Mouse (Mus musculus) adrenal gland, postnatal 25 days (tissue): Measurements from ENCODE around the gene Tcea2. TPM values are rescaled to one million over a fixed set of nuclear protein-coding genes. Genes with fewer than 3 reads are reported as not detected.
A peak's percentile ranks its signal among the peaks of the same experiment; 100 is the strongest.

Source experiments
- DNase-seq: peaks from one replicate; pipeline ENCODE4 v3.0.0; 2021; ENCODE audit warnings: mixed read lengths
- total RNA-seq: library from RNA; stranded (reverse); gene quantifications from 2 replicates; pipeline ENCODE4 v1.2.3, GENCODE M21; 2021

The Tcea2 gene
- total RNA-seq, 1 experiment from 2014 or later = 14.7 TPM

DNA sequence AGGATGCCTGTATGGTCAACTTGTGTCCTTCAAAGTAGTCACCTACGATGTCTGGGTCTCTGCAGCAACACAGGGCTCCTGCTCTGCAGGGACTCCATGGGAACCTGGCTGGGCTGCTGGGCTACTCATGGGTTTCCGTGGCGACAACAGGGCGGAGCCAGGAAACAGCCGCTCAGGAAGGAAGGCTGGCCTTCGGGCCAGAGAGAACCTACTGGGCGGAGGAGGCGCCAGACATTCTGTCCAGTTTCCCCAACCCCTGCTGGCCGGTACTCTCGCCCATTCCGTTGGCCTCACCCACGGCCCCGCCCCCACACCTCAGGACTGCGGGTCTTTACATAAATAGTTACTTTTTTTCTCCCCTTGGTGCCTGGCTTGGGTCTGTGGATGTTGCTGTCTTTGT lies 4.7 kb upstream of the Tcea2 start:
- DNase-seq = peak; percentile 73

DNA sequence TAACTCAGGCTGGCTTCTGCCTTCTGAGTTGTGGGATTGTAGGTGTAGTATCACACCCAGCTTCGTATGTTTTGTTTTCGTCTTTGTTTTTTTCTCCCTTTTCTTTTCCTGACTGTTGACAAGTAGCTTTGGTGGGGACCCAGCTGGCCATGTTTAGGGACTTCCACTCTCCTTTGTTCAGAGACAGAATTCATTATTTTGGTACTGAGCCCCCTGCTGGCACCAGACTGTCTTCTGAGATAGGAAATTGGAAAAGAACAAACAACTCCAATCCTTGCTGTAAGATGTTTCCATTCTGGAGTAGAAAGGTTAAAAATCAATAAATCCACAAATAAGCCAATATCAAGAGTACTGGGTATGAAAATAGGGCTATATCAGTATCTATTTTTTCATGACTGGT lies 3.7 kb upstream of the Tcea2 start:
- DNase-seq = no peak

DNA sequence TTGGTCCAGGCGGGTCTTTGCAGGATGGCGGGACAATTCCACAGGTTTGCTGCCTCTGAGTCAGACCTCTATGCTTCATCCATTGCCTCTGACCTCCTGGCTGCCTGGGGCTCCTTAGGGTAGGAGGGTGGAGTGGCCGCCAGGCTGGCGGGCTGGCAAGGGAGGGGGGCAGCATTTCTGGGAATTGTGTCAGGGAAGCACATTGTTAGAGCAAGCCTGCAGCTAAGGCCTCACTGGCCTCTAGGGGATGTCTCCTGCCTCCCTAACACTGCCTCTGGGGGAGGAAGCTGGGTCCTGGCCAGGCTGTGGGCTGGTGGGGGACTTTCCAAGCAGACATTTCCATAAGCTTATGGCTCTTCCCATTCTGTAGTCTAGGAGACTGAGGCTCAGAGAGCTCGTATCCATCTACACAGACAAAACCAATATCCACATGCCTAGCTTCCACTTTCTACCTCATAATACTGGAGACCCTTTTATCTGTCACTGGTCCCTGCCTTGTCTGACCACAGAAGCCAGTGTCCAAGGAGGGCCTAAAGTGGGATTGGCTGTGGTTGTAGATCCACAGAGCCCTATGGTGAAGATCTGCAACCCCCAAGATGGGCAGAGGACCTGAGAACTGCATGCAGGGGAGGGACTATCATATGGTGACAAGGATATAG lies 2.9 kb upstream of the Tcea2 start:
- DNase-seq = peak; percentile 33

DNA sequence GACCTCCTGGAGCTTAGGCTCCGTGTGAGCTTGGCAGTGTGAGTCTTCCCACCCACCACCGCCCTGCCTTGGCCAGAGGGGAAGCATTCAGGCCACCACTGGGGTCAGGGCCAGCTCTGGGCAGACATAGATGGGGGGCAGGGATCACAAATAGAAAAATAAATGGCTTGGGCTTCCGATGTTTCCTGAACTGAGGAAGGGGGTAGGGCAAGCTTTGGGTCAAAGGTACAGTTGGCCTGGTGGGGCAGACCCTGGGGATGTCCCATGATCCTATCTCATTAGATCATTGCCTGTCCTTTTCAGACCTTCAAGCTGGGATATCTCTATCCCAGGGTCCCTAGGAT lies 2.4 kb upstream of the Tcea2 start:
- DNase-seq = no peak

DNA sequence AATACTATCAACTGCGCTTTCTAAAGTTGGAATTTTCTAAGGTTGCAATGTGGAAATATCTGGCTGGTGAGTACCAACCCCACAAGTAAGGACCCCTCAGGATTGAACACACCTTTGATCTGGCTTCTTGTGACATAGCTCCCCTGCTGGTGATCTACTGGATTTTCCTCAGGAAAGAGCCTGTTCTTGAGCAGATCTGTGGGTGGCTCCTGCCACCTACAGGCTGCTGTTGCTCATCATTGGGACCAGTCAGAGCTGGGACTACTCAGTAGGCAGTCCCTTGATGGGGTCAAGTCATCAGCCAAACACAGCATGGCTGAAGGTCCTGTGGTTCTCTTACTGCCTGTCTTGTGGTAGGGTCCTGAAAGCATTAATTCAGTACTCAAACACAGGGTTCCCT lies 1.3 kb upstream of the Tcea2 start:
- peak; percentile 66 for DNase-seq

DNA sequence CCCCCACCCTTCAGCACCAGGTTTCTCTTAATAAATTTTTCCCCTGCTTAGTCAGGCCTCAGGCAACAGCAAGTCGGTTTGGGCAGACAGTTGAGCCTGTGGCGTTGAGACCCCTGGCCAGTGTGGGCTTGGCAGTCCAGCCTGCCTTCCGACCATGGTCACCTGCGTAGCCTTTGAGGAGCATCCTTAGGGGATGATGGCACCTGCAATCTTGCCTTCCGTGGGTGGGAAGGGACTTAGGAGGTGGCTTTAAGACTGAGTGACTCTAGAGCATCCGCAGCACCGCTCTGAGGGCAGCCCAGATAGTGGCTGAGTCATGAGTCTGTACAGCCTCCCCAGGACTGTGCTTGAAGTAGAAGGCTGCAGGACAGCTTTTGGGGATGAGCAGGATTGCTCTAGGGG lies 607 bp downstream of the Tcea2 start:
- DNase-seq = no peak

DNA sequence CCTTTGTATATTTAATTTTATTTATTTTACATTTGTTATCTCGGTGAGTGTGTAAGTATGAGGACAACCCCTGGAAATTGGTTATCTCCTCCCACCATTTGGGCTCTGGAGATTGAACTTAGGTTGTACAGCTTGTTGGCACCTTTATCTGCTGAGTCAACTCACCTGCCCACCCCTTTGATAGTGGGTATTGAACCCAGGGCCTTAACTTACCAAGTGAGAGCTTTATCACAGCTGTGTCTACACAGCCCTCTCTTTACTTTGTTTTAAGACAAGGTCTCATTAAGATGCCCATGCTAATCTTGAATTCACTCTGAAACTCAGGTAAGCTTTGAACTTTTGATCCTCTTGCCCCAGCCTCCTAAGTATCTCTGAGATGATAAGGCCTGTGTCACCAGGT lies 1.9 kb downstream of the Tcea2 start:
- no peak for DNase-seq

DNA sequence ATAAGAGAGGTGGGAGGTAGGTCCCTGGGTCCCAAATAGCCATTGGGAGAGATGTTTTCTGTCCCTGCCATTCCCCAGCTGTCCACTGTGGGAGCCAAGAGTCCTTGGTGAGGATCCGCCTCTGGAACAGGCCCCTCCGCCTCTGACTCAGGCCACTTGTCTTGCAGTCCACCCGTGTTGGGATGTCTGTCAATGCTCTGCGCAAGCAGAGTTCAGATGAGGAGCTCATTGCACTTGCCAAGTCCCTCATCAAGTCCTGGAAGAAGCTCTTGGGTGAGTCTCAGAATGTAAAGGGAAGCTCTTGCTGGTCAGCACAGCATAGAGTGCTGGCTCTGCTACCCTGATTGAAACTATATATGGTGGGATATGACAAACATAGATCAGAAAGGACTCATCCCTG lies 3.3 kb downstream of the Tcea2 start:
- no peak for DNase-seq

DNA sequence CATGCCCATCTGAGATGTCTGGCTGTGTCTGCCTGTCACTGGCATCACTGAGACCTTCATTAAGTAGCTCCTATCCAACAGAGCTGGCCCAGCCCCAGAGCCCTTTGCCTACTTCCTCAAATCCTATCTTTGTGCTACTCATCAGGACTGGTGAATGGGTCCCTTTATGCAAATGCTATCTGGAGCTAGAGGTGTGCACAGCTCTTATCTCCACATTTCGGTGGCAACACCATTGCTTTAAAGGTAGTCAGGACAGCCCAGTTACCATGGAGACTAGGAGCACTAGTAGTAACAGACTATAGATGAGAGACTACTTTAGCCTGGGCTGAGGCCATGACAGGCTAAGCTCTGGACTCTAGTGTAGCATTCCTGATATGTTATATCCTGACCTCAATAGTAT lies 4.6 kb downstream of the Tcea2 start:
- DNase-seq = no peak

DNA sequence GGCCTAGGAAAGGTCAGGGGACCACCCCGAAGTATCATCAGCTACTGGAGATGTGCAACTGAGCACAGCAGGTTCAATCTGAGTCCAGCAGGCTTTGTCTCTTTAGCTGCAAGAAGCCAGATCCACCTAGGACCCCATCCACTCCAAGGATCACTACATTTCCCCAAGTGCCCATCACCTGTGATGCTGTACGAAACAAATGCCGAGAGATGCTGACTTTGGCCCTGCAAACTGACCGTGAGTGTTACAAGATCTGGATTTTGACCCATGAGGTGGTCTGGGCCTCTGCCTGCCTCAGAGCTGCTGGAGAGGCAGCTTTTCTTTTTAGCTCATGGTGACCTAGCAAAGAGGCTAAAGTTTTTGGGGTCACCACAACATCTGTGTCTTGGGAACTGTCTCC lies 5.6 kb downstream of the Tcea2 start:
- DNase-seq = no peak

DNA sequence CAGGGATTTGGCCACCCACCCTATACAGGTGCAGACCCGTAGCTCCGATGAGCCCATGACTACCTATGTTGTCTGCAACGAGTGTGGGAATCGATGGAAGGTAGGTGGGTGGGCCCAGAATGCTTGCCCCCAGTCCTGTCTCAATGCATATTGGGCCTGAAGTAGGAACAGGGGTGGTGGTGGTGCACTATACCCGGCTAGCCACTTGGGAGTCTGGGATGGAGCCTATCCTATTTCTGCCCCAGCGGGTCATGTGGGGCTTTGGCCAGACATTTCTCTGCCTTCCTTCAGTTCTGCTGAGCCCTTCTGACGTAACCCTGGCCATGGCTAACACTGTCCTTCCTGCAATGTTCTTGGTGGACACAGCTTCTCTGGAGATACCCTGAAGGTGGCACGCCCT lies 7.5 kb downstream of the Tcea2 start:
- no peak for DNase-seq

DNA sequence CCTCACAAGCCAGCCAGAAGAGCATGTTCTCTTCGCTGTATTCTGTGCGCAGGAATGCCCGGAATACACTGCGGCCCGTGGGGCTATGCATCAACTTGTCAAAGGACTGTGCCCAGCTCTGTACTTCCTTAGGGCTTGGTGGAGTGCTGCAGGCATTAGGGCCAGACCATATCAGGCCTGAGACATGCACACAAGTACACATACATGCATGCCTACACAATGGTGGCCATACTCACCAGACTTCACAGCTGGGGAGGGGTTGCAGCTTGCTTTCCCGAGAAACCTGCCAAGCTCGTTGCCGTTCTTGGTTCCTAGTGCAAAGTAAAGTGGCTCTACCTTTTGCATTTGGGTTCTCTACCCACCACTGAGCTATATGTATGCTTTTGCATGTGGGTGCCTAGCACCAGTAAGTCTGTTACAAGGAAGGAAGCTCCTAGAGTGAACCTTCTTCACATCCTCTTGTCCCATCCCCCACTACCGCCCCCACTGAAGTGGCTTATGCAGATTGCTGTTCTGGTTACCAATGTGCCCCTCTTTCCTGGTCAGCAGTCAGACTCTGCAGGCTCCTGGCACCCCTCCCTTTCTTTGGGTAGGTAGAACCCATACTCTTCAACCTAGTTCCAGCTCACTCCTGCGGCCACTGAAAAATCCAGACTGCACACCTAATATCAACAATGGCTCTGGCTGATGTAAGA lies 9.5 kb downstream of the Tcea2 start:
- DNase-seq = no peak

DNA sequence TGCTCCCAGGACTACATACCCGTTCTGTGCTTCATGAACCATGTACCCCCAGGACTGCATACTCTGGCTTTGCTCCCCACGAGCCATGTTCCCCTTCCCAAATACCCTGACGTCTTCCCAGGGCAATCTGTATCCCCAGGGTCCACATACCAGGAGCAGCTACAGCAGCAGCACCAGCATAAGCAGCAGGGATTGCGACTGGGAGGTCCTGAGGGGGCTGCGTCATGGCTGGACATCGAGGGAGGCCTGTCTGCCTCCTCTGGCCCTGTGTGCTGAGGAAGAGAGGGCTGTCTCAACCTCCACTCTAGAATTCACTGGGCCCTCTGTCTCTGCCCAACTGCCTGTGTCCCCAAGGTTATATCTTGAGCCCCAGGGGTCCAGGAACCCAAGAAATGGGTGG lies 11.0 kb downstream of the Tcea2 start:
- no peak for DNase-seq

DNA sequence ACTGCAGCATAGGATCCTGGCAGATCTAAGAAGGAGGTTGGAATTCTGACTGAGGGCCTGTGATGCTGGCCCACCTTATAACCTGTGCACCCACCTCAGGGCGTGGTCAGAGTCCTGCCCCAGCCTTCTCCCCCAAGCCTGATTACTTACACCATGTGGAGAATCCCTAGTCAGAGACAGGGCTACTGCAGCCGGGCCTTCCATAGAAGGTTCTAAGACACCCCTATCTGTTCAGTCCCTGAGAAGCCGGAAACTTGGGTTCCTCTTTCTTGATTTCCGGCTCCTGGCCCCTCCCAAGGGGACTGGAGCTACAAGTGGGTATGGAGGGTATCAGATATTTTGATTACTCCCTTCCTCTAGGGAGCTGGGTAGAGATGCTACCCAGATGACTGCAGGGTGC lies 11.5 kb downstream of the Tcea2 start:
- DNase-seq = no peak

DNA sequence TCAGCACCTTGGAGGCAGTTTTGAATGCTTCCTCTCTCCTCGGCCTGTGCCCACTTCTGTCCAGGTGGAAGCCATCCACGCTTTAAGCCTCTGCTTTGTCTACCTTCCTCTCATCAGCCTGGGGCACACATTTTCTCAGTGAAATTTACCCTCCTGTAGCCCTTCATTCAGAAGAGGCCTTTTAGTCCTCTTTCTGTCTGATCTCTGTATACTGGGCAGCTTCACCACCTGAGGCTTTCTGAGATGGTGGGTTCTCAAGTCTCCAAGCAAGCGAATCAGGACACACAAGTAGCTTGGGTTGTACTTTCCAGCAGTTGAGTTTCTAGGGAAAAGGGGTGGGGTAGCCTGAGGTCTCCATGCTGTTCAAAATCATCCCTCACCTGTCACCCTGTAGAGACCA lies 12.2 kb downstream of the Tcea2 start:
- DNase-seq = no peak

DNA sequence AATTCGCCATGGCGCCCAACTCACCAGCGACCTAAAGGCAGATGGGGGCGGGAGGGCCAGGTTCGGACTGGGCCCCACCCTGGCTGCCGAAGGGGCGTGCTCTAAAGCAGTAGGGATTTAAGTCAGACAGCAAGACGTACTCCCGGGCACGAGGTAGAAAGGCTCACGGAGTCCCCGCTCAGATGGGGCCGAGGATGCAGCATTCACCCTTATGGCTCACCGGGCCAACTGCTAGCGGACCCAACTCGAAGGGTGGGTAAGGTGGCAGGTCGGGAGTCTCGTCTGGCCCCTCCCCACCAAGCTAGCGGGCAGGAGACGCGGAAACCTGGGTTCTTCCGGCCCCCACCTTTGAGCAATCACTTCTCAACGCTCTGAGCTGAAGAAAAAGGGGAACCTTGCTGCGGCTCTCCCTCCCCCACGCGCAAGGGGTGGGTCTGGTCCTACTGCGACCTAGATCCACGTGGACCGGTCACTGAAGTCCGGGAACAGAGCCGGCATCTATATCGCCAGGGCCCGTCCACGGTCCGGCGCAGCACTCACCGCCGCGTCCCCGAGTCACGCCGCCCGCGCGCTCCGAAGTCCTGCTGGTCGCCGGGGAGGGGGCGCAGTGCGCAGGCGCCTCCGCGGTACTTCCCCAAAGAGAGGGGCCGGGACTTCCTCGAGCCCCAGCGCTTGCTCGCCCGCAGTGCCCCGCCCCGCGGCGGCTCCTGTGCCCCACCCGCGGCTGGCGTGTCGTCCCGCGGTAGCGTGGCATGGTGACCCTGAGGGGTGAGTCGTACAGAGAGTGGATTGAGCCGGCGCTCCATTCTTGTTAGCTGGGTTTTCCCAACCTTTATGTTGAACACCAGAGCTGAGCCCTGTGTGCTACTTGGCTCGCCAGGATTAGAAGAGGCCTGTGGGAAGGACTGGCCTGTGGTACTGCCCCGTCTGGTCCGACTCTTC lies 13.5 kb downstream of the Tcea2 start, which contains the start of gene Rgs19:
TSS of gene Rgs19 (minus strand) at position 639 of the 942 bp plus-strand sequence.
- DNase-seq = peak; percentile 89

DNA sequence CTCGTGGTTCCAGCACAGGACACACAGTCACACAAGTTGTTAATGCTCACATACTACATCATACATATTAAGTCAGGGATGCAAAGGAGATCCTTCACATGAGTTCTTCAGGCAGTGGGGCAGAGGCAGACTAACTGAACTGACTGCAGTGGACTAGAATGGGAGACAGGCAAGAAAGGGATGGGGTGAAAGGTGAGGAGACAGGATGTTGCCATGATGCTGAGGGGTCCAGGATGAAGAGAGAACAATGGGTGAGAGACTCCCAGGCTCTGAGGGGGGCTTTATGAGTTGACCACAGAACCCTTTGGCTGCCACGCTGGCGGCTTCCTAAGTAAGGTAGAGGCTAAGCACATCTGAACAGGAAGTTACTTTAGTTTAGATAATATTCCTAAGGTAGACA lies 14.5 kb downstream of the Tcea2 start:
- DNase-seq = no peak

DNA sequence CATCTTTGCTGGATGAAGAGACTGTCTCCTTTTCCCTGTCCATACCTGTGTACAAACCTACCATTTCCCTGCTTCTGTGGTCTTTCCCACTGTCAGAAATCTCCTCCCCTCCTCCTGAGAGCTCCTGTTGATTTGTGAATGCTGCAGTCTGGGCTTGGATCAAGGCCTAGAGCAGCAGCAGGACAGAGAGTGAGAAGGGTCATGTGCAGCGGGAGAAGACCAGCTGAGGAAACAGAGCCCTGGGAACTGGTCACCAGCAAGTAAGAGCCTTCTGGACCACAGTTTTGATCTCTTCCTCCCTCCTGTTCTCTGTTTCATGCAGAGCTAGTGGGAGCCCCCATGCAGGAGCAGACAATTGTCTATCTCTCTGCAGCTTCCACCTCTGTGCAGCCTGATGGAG lies 15.7 kb downstream of the Tcea2 start:
- DNase-seq = no peak

DNA sequence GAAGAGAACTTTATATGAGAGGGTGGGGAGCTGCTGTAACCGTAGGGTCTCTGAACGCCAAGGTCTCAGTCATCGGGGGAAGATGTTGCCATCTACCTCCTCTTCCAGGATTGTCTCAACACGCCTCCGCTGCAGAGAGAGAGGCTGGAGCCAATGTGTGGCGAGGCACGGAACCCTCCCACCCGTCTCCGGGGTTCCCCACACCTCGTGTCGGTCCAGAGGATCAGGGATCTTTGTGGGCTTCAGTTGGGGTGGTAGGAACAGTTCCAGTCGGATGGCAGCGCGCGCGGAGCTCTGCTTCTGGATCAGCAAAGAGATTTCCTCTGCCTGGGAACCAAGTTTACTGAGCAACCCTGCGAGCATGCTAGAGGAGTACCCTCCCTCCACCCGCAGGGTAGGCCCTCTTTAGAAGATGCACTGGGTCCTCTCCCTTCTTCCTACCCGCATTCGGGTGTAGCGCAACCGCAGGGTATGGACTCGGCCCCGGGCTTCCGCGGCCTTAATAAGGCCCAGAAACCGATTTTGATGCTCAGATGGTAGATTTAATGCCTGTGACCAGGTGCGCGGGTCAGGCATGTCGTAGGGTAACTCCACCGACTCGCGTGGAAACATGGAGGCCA lies 16.8 kb downstream of the Tcea2 start:
- no peak for DNase-seq

DNA sequence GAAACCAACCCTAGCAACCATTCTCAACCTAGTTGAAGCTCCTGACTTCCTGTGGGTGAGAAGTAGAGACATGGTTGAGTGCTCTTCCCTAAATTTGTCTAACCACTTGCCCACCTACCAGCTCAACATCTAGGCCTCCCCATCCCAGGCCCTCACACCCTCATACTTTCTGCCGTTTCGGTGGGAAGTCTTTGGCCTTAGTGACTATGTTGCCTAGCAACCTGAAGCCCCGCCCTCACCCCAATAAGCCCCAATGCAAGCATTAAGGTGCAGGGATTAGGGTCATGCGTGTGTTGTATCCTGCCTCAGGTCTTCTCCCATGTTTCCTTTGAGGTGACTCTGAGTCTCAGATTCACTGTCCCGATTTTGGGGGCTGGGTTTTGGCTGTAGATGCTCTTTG lies 18.1 kb downstream of the Tcea2 start, which contains the start of gene Lkaaear1:
TSS of gene Lkaaear1 (minus strand) at position 202 of the 400 bp plus-strand sequence.
- no peak for DNase-seq

DNA sequence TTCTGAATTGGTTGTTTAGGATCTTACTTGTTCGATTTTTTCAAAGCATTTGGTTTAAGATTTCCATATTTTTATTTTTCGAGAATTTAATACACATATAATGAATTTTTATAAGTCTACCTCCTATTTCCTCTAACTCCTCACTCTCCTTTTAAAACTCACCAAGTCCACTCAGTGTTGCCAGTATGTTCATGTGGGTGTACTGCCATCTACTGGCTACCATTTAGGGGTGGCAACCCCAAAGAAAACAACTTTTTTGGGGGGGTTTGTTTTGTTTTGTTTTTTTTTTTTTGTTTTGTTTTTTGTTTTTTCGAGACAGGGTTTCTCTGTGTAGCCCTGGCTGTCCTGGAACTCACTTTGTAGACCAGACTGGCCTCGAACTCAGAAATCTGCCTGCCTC lies 26.6 kb downstream of the Tcea2 start:
- DNase-seq = no peak

DNA sequence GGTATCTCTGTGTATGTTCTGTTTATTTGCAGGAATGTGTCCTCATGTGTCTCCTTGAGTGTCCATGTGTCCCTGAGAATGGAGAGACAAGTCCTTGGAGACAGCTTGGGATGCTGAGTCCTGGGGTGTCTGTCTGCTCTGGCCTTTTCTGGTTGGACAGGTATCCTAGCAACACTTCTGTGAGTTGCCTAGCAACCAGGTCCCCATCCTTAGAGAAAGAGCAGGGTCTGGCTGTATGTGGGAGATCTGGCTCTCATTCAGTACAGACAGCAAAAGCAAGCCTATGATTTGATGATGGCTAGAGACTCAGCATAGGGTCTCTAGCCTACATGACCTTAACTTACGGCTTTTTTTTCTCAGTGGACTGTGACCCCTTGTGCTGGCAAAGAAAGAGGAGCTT lies 33.6 kb downstream of the Tcea2 start:
- no peak for DNase-seq

DNA sequence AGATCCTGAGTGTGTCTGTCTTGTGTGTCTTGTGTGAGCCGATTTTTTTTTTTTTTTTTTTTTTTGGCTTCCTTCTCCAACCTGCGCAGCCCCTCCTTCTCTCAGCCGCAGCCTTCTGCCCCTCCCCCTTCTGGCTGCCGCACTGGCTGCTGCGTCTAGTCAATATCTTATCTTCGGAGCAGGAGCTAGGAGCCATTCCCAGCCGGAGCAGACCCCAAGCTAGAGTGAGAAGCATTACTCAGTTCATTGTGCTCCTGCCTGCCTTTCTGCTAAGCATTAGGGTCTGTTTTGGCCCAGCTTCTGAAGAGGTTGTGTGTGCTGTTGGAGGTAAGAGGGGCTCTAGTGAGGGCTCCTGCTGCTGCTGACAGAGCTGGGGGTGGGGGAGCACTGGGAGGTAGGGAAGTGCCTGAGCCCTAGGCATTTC lies 34.8 kb downstream of the Tcea2 start, which contains the start of gene Oprl1:
TSS of gene Oprl1 (plus strand) at position 114 of the 424 bp plus-strand sequence.
- DNase-seq = no peak
